Mouse (Mus musculus) hindbrain, embryonic 15.5 days (tissue): ENCODE measurements around the gene Gm5741. TPM values are rescaled to one million over a fixed set of nuclear protein-coding genes. Genes with fewer than 3 reads are reported as not detected.

Experiments used
- ATAC-seq: fragments of 200-750 bp; cut with Nextera tagmentation; 2 replicates; pipeline ENCODE4 v1.8.0; 2017; ENCODE audit warnings: low read depth, moderate number of reproducible peaks, moderate TSS enrichment; ENCODE audit not compliant: low FRiP score
- H3K27ac ChIP-seq: fragments of 300-500 bp; sonication (generic); replicated peaks from 2 replicates; pipeline ENCODE4 v1.5.1; 2015; ENCODE audit warnings: mild to moderate bottlenecking, inconsistent platforms
- H3K27me3 ChIP-seq: fragments of 300-500 bp; sonication (generic); 2 replicates; pipeline ENCODE4 v1.6.1; 2015; ENCODE audit warnings: control low read depth, inconsistent platforms
- H3K36me3 ChIP-seq: fragments of 300-500 bp; sonication (generic); 2 replicates; pipeline ENCODE4 v1.6.1; 2015; ENCODE audit warnings: control low read depth, inconsistent platforms
- H3K4me1 ChIP-seq: fragments of 300-500 bp; sonication (generic); replicated peaks from 2 replicates; pipeline ENCODE4 v1.6.1; 2015; ENCODE audit warnings: control low read depth, inconsistent platforms
- H3K4me2 ChIP-seq: fragments of 300-500 bp; sonication (generic); 2 replicates; pipeline ENCODE4 v1.6.1; 2015; ENCODE audit warnings: moderate library complexity, mild to moderate bottlenecking, inconsistent platforms
- H3K4me3 ChIP-seq: fragments of 300-500 bp; sonication (generic); 2 replicates; pipeline ENCODE4 v1.5.1; 2015; ENCODE audit warnings: mild to moderate bottlenecking, inconsistent platforms
- H3K9ac ChIP-seq: fragments of 300-500 bp; sonication (generic); 2 replicates; pipeline ENCODE4 v1.6.1; 2015; ENCODE audit warnings: inconsistent platforms
- H3K9me3 ChIP-seq: fragments of 300-500 bp; sonication (generic); 2 replicates; pipeline ENCODE4 v1.6.1; 2016; ENCODE audit warnings: control low read depth, inconsistent platforms
- WGBS: fragments of 180-500 bp; shearing (Covaris S2); methylation state at CpG from one replicate; pipeline ENCODE4 v1.1.7; 2015; 5-methylcytosine and 5-hydroxymethylcytosine counted together
- polyA plus RNA-seq: library from polyadenylated mRNA; unstranded; fragments of >200 nt; fragmentation: Nextera tagmentation; extraction: Ambion mirVana; gene quantifications from 2 replicates; pipeline ENCODE4 v1.2.1, GENCODE M21; 2015

The Gm5741 gene
- polyA plus RNA-seq: 0.99 and 1.0 TPM in 2 replicates

- Histone ChIP-seq H3K4me1 (peaks cover 17% of the 10 kb centered on the region), H3K4me2 (no peak within 1 kb of the TSS), H3K9me3 (no peaks in the 10 kb centered on the region), H3K4me3 (no peak within 1 kb of the TSS), H3K27ac (no peak within 1 kb of the TSS), H3K9ac (no peak within 1 kb of the TSS), H3K36me3 (peaks cover 30% of the 10 kb centered on the region), H3K27me3 (no peaks in the 10 kb centered on the region)
- ATAC-seq: no peak
These were observed at the start of gene Gm5741 for GRCm38 (mm10) chr8:85067982-85068381. TSS of gene Gm5741 (minus strand) at chr8:85067982.

GRCm38 (mm10) chr8:85116984-85117383, 49.2 kb upstream of the Gm5741 start:
- ATAC-seq: no peak
- WGBS: 93% methylated on average over 7 of the region's 7 CpGs
- H3K27me3 ChIP-seq: no peaks in the 10 kb centered on the region
- peaks cover 7% of the 10 kb centered on the region; the same call in 1 of the 2 replicates for H3K4me1 ChIP-seq
- 0 out of 2 replicates have a peak, but pooled peaks cover under 1% of the 10 kb centered on the region for H3K9me3 ChIP-seq
- no peak overlapping the region for H3K27ac ChIP-seq
- H3K4me3 ChIP-seq: no peak overlapping the region
- no peak overlapping the region for H3K4me2 ChIP-seq
- peaks cover 11% of the 10 kb centered on the region for H3K36me3 ChIP-seq
- H3K9ac ChIP-seq: no peak overlapping the region

- Histone ChIP-seq H3K9me3 (peaks cover 3% of the 10 kb centered on the region; the same call in 1 of the 2 replicates), H3K27ac (no peak overlapping the region), H3K36me3 (peaks cover 26% of the 10 kb centered on the region), H3K27me3 (no peaks in the 10 kb centered on the region), H3K4me2 (no peak overlapping the region), H3K4me3 (no peak overlapping the region), H3K9ac (no peak overlapping the region), H3K4me1 (peaks cover 7% of the 10 kb centered on the region; the same call in 1 of the 2 replicates)
- no peak for ATAC-seq
- 79% methylated on average over 4 of the region's 4 CpGs for WGBS
These were observed 47.7 kb upstream of the Gm5741 start for GRCm38 (mm10) chr8:85115501-85115900.

- Histone ChIP-seq H3K9me3 (peaks cover 3% of the 10 kb centered on the region; the same call in 1 of the 2 replicates), H3K4me1 (no peaks in the 10 kb centered on the region), H3K4me3 (no peak overlapping the region), H3K27ac (no peak overlapping the region), H3K27me3 (no peaks in the 10 kb centered on the region), H3K9ac (no peak overlapping the region), H3K36me3 (peaks cover 46% of the 10 kb centered on the region), H3K4me2 (no peak overlapping the region)
- no peak for ATAC-seq
- WGBS: 95% methylated on average over 10 of the region's 10 CpGs
These were observed 45.5 kb upstream of the Gm5741 start for GRCm38 (mm10) chr8:85113241-85113640.

- Histone ChIP-seq H3K4me3 (no peak overlapping the region), H3K9me3 (no peaks in the 10 kb centered on the region), H3K4me2 (no peak overlapping the region), H3K9ac (no peak overlapping the region), H3K27ac (no peak overlapping the region), H3K36me3 (peaks cover 27% of the 10 kb centered on the region), H3K27me3 (no peaks in the 10 kb centered on the region), H3K4me1 (no peaks in the 10 kb centered on the region)
- 87% methylated on average over 4 of the region's 4 CpGs for WGBS
- ATAC-seq: no peak
These were observed 32.4 kb upstream of the Gm5741 start for GRCm38 (mm10) chr8:85100076-85100665.

- H3K27ac ChIP-seq: no peak overlapping the region
- no peaks in the 10 kb centered on the region for H3K9me3 ChIP-seq
- no peak overlapping the region for H3K4me2 ChIP-seq
- ATAC-seq: no peak
- no peak overlapping the region for H3K9ac ChIP-seq
- H3K36me3 ChIP-seq: peaks cover 32% of the 10 kb centered on the region
- no peak overlapping the region for H3K4me3 ChIP-seq
- H3K4me1 ChIP-seq: no peaks in the 10 kb centered on the region
- WGBS: 92% methylated on average over 4 of the region's 4 CpGs
- no peaks in the 10 kb centered on the region for H3K27me3 ChIP-seq
These were observed 29.1 kb upstream of the Gm5741 start for GRCm38 (mm10) chr8:85096850-85097249.

GRCm38 (mm10) chr8:85096196-85096595, 28.4 kb upstream of the Gm5741 start:
- 96% methylated on average over 16 of the region's 16 CpGs for WGBS
- Histone ChIP-seq H3K27me3 (no peaks in the 10 kb centered on the region), H3K4me3 (no peak overlapping the region), H3K36me3 (peaks cover 32% of the 10 kb centered on the region), H3K27ac (no peak overlapping the region), H3K9me3 (no peaks in the 10 kb centered on the region), H3K4me1 (no peaks in the 10 kb centered on the region), H3K4me2 (no peak overlapping the region), H3K9ac (no peak overlapping the region)
- ATAC-seq: no peak

- ATAC-seq: no peak
- no peaks in the 10 kb centered on the region for H3K4me1 ChIP-seq
- no peak overlapping the region for H3K4me2 ChIP-seq
- no peak overlapping the region for H3K9ac ChIP-seq
- no peaks in the 10 kb centered on the region for H3K9me3 ChIP-seq
- no peak overlapping the region for H3K4me3 ChIP-seq
- H3K27ac ChIP-seq: no peak overlapping the region
- WGBS: 93% methylated on average over 7 of the region's 7 CpGs
- H3K27me3 ChIP-seq: no peaks in the 10 kb centered on the region
- peaks cover 32% of the 10 kb centered on the region for H3K36me3 ChIP-seq
These were observed 27.8 kb upstream of the Gm5741 start for GRCm38 (mm10) chr8:85095566-85095965.

GRCm38 (mm10) chr8:85095051-85095450, 27.3 kb upstream of the Gm5741 start:
- Histone ChIP-seq H3K9ac (no peak overlapping the region), H3K36me3 (peaks cover 32% of the 10 kb centered on the region), H3K27ac (no peak overlapping the region), H3K4me2 (no peak overlapping the region), H3K27me3 (no peaks in the 10 kb centered on the region), H3K4me3 (no peak overlapping the region), H3K4me1 (no peaks in the 10 kb centered on the region), H3K9me3 (no peaks in the 10 kb centered on the region)
- no peak for ATAC-seq
- WGBS: 94% methylated on average over 13 of the region's 13 CpGs

GRCm38 (mm10) chr8:85091526-85092090, 23.8 kb upstream of the Gm5741 start:
- WGBS: 36% methylated on average over 20 of the region's 21 CpGs
- Histone ChIP-seq H3K4me1 (no peaks in the 10 kb centered on the region), H3K27me3 (no peaks in the 10 kb centered on the region), H3K4me2 (no peak overlapping the region), H3K27ac (no peak overlapping the region), H3K9ac (no peak overlapping the region), H3K9me3 (no peaks in the 10 kb centered on the region), H3K4me3 (no peak overlapping the region), H3K36me3 (peaks cover 14% of the 10 kb centered on the region; the same call in 1 of the 2 replicates)
- ATAC-seq: no peak

GRCm38 (mm10) chr8:85090856-85091255, 23.1 kb upstream of the Gm5741 start:
- no peaks in the 10 kb centered on the region for H3K9me3 ChIP-seq
- H3K27ac ChIP-seq: no peak overlapping the region
- no peaks in the 10 kb centered on the region for H3K4me1 ChIP-seq
- no peak overlapping the region for H3K4me2 ChIP-seq
- 90% methylated on average over 11 of the region's 11 CpGs for WGBS
- H3K27me3 ChIP-seq: no peaks in the 10 kb centered on the region
- H3K36me3 ChIP-seq: peaks cover 12% of the 10 kb centered on the region; the same call in 1 of the 2 replicates
- no peak overlapping the region for H3K9ac ChIP-seq
- no peak overlapping the region for H3K4me3 ChIP-seq
- ATAC-seq: no peak

GRCm38 (mm10) chr8:85088771-85089170, 21.0 kb upstream of the Gm5741 start:
- no peaks in the 10 kb centered on the region for H3K27me3 ChIP-seq
- ATAC-seq: no peak
- no peak overlapping the region for H3K4me2 ChIP-seq
- H3K9ac ChIP-seq: no peak overlapping the region
- no peak overlapping the region for H3K27ac ChIP-seq
- H3K9me3 ChIP-seq: no peaks in the 10 kb centered on the region
- H3K4me1 ChIP-seq: peaks cover 5% of the 10 kb centered on the region
- 82% methylated on average over 2 of the region's 2 CpGs for WGBS
- no peak overlapping the region for H3K4me3 ChIP-seq
- peaks cover 8% of the 10 kb centered on the region; the same call in 1 of the 2 replicates for H3K36me3 ChIP-seq
